Mouse (Mus musculus) myocyte (in vitro differentiated cells): ENCODE data around the gene Ltn1. TPM values are rescaled to one million over a fixed set of nuclear protein-coding genes. Genes with fewer than 3 reads are reported as not detected.
A peak's percentile ranks its signal among the peaks of the same experiment; 100 is the strongest.

Experiments used
- H3K27me3 ChIP-seq: one replicate; pipeline ENCODE4 v1.6.1; 2011; ENCODE audit not compliant: control insufficient read depth, insufficient read depth, insufficient read length
- H3K36me3 ChIP-seq: one replicate; pipeline ENCODE4 v1.6.1; 2011; ENCODE audit not compliant: control insufficient read depth, insufficient read depth
- H3K4me2 ChIP-seq: one replicate; pipeline ENCODE4 v1.6.1; 2011; ENCODE audit warnings: low read depth, control low read depth
- H3K4me3 ChIP-seq: one replicate; pipeline ENCODE4 v1.5.1; 2011; ENCODE audit warnings: mild to moderate bottlenecking, control low read depth, moderate library complexity
- H3K79me2 ChIP-seq: one replicate; pipeline ENCODE4 v1.6.1; 2011; ENCODE audit not compliant: control insufficient read depth, insufficient read depth
- H3ac ChIP-seq: one replicate; pipeline ENCODE4 v1.6.1; 2011; ENCODE audit not compliant: control insufficient read depth, insufficient read length
- CEBPB ChIP-seq: IDR thresholded peaks from 2 replicates; pipeline ENCODE4 v1.6.1; 2011; ENCODE audit warnings: mild to moderate bottlenecking, moderate library complexity; ENCODE audit not compliant: poor library complexity, insufficient read depth, severe bottlenecking
- E2F4 ChIP-seq: IDR thresholded peaks from one replicate; pipeline ENCODE4 v1.6.1; 2011; ENCODE audit warnings: mild to moderate bottlenecking, control low read depth, moderate library complexity; ENCODE audit not compliant: insufficient read depth
- MAX ChIP-seq: IDR thresholded peaks from one replicate; pipeline ENCODE4 v1.6.1; 2011; ENCODE audit warnings: low read depth, mild to moderate bottlenecking, control low read depth
- MYOD1 ChIP-seq, 3 experiments: IDR thresholded peaks; one replicate each; pipeline ENCODE4 v1.6.1; 2011; ENCODE audit warnings: control low read depth in 2 of 3, low read depth in 2 of 3, mild to moderate bottlenecking in 2 of 3, moderate library complexity in 1 of 3; ENCODE audit not compliant: insufficient read length in 2 of 3, control insufficient read depth in 1 of 3
- MYOG ChIP-seq, 3 experiments: IDR thresholded peaks; one replicate each; pipeline ENCODE4 v1.6.1; 2011; ENCODE audit warnings: control low read depth in 2 of 3, low read depth in 2 of 3, mild to moderate bottlenecking in 2 of 3; ENCODE audit not compliant: insufficient read length in 2 of 3, control insufficient read depth in 1 of 3, insufficient read depth in 1 of 3
- POLR2A ChIP-seq: IDR thresholded peaks from one replicate; pipeline ENCODE4 v1.6.1; 2011; ENCODE audit warnings: low read depth, mild to moderate bottlenecking, control low read depth, moderate library complexity; ENCODE audit not compliant: insufficient read length
- POLR2AphosphoS2 ChIP-seq: IDR thresholded peaks from one replicate; pipeline ENCODE4 v1.6.1; 2011; ENCODE audit warnings: low read depth, control low read depth; ENCODE audit not compliant: insufficient read length
- REST ChIP-seq: IDR thresholded peaks from one replicate; pipeline ENCODE4 v1.6.1; 2011; ENCODE audit warnings: mild to moderate bottlenecking, control low read depth, moderate library complexity; ENCODE audit not compliant: insufficient read depth, insufficient read length
- SRF ChIP-seq: IDR thresholded peaks from one replicate; pipeline ENCODE4 v1.6.1; 2011; ENCODE audit warnings: low read depth; ENCODE audit not compliant: control insufficient read depth, insufficient read length
- TCF12 ChIP-seq: IDR thresholded peaks from one replicate; pipeline ENCODE4 v1.6.1; 2011; ENCODE audit warnings: mild to moderate bottlenecking, control low read depth; ENCODE audit not compliant: poor library complexity, insufficient read depth, severe bottlenecking
- TCF3 ChIP-seq: IDR thresholded peaks from one replicate; pipeline ENCODE4 v1.6.1; 2011; ENCODE audit warnings: low read depth, control low read depth; ENCODE audit not compliant: insufficient read length
- USF1 ChIP-seq: IDR thresholded peaks from one replicate; pipeline ENCODE4 v1.6.1; 2011; ENCODE audit warnings: low read depth, mild to moderate bottlenecking, control low read depth, moderate library complexity
- polyA plus RNA-seq: library from polyadenylated mRNA; unstranded; fragments of >200 nt; fragmentation: generic; extraction: Trizol; gene quantifications from one replicate; pipeline ENCODE4 v1.2.1, GENCODE M21; 2012; ENCODE audit warnings: missing spikeins

Ltn1 gene
- polyA plus RNA-seq, 1 experiment: 5.8 TPM

GRCm38 (mm10) chr16:87354075-87354583, 78.3 kb downstream of the Ltn1 start, which contains the start of gene N6amt1:
Gene N6amt1 (plus strand): TSS chr16:87354185.
- Histone ChIP-seq H3K4me2 (peak within 1 kb of the TSS; percentile 77), H3K27me3 (no peaks in the 10 kb centered on the region)
- TF ChIP-seq POLR2AphosphoS2 (peak; percentile 80), POLR2A (peak; percentile 73), TCF3 (no peak)

GRCm38 (mm10) chr16:87353605-87354004, 78.8 kb downstream of the Ltn1 start:
- TF ChIP-seq MYOG (IDR thresholded peaks at IDR 0.05; ENCODE audit: control insufficient read depth in 1 of 3, insufficient read depth in 1 of 3, insufficient read length in 2 of 3, low read depth in 2 of 3) (no peak), CEBPB (no peak), REST (no peak), POLR2AphosphoS2 (no peak), TCF12 (no peak), POLR2A (no peak), MAX (no peak), E2F4 (no peak), TCF3 (no peak), SRF (no peak), MYOD1 (IDR thresholded peaks at IDR 0.05; ENCODE audit: control insufficient read depth in 1 of 3, insufficient read length in 2 of 3, low read depth in 2 of 3) (no peak), USF1 (no peak)
- Histone ChIP-seq H3K36me3 (peaks cover 13% of the 10 kb centered on the region), H3K4me2 (peak overlapping the region; percentile 61), H3K79me2 (no peaks in the 10 kb centered on the region), H3ac (peak overlapping the region; percentile 34), H3K27me3 (no peaks in the 10 kb centered on the region), H3K4me3 (peak overlapping the region; percentile 23)

More at GRCm38 (mm10) chr16:87354075-87354583, 78.3 kb downstream of the Ltn1 start, which contains the start of gene N6amt1:
- peaks cover 15% of the 10 kb centered on the region for H3K36me3 ChIP-seq
- peak within 1 kb of the TSS; percentile 34 for H3ac ChIP-seq
- no peaks in the 10 kb centered on the region for H3K79me2 ChIP-seq
- H3K4me3 ChIP-seq: peak within 1 kb of the TSS; percentile 23

GRCm38 (mm10) chr16:87351386-87352105, 80.9 kb downstream of the Ltn1 start:
- no peak overlapping the region for H3K4me3 ChIP-seq
- H3K27me3 ChIP-seq: no peaks in the 10 kb centered on the region
- no peak overlapping the region for H3ac ChIP-seq
- peaks cover 4% of the 10 kb centered on the region for H3K36me3 ChIP-seq
- H3K4me2 ChIP-seq: no peak overlapping the region
- no peaks in the 10 kb centered on the region for H3K79me2 ChIP-seq
- TF ChIP-seq USF1: no peak
- no peak for TF ChIP-seq CEBPB
- no peak for TF ChIP-seq MYOD1 (IDR thresholded peaks at IDR 0.05; ENCODE audit: control insufficient read depth in 1 of 3, insufficient read length in 2 of 3, low read depth in 2 of 3)
- TF ChIP-seq REST: no peak
- no peak for TF ChIP-seq MYOG (IDR thresholded peaks at IDR 0.05; ENCODE audit: control insufficient read depth in 1 of 3, insufficient read depth in 1 of 3, insufficient read length in 2 of 3, low read depth in 2 of 3)
- TF ChIP-seq POLR2AphosphoS2: no peak
- TF ChIP-seq MAX: no peak
- TF ChIP-seq POLR2A: no peak
- no peak for TF ChIP-seq SRF
- TF ChIP-seq TCF3: no peak
- TF ChIP-seq E2F4: no peak
- TF ChIP-seq TCF12: no peak

- H3K27me3 ChIP-seq: no peaks in the 10 kb centered on the region
- H3ac ChIP-seq: no peak overlapping the region
- TF ChIP-seq MYOD1 (IDR thresholded peaks at IDR 0.05; ENCODE audit: control insufficient read depth in 1 of 3, insufficient read length in 2 of 3, low read depth in 2 of 3): no peak
- TF ChIP-seq REST: no peak
- TF ChIP-seq CEBPB: no peak
- no peak for TF ChIP-seq TCF3
- no peak for TF ChIP-seq POLR2AphosphoS2
- no peak for TF ChIP-seq SRF
- H3K4me2 ChIP-seq: no peak overlapping the region
- H3K36me3 ChIP-seq: no peaks in the 10 kb centered on the region
- H3K79me2 ChIP-seq: no peaks in the 10 kb centered on the region
- H3K4me3 ChIP-seq: no peak overlapping the region
These were observed 84.3 kb downstream of the Ltn1 start for GRCm38 (mm10) chr16:87348133-87348532.
